Mouse (Mus musculus) ZHBTc4 (cell line): ENCODE measurements around the gene Gm45799.

Experiments used
- DNase-seq: peaks from one replicate; pipeline ENCODE4 v3.0.0-alpha.2; 2011; ENCODE audit warnings: low read depth, low spot score

Gm45799 gene

GRCm38 (mm10) chr7:105641936-105642335 lies 1.6 kb downstream of the Gm45799 start:
- no peak for DNase-seq

- DNase-seq: peak; percentile 94
Observed at GRCm38 (mm10) chr7:105650639-105651435, 10.5 kb downstream of the Gm45799 start, which contains the start of gene Dnhd1. Gene Dnhd1 (plus strand): TSS chr7:105650827.

- DNase-seq: peak; percentile 58
Observed at GRCm38 (mm10) chr7:105685541-105686197, 45.3 kb downstream of the Gm45799 start.

- DNase-seq: no peak
Observed at GRCm38 (mm10) chr7:105690875-105691274, 50.5 kb downstream of the Gm45799 start.

GRCm38 (mm10) chr7:105703184-105703583 lies 62.8 kb downstream of the Gm45799 start:
- peak; percentile 11 for DNase-seq

GRCm38 (mm10) chr7:105703816-105704215 lies 63.5 kb downstream of the Gm45799 start:
- DNase-seq: no peak

- no peak for DNase-seq
Observed at GRCm38 (mm10) chr7:105708733-105709132, 68.4 kb downstream of the Gm45799 start.

- peak; percentile 14 for DNase-seq
Observed at GRCm38 (mm10) chr7:105715366-105715765, 75.0 kb downstream of the Gm45799 start.

- DNase-seq: no peak
Observed at GRCm38 (mm10) chr7:105721916-105722315, 81.6 kb downstream of the Gm45799 start.

GRCm38 (mm10) chr7:105726144-105726979 lies 86.0 kb downstream of the Gm45799 start:
- peak; percentile 67 for DNase-seq

- DNase-seq: no peak
Observed at GRCm38 (mm10) chr7:105726980-105727325, 86.6 kb downstream of the Gm45799 start.

- no peak for DNase-seq
Observed at GRCm38 (mm10) chr7:105728701-105729428, 88.5 kb downstream of the Gm45799 start.

- no peak for DNase-seq
Observed at GRCm38 (mm10) chr7:105733836-105734235, 93.5 kb downstream of the Gm45799 start.
